Mouse (Mus musculus) duodenum, adult 2 months (tissue): ENCODE data around the gene Upk2. TPM values are rescaled to one million over a fixed set of nuclear protein-coding genes. Genes with fewer than 3 reads are reported as not detected.

Experiments
- polyA plus RNA-seq: library from polyadenylated mRNA; depleted of rRNA; stranded (reverse); fragments of >200 nt; gene quantifications from 2 replicates; pipeline ENCODE4 v1.2.3, GENCODE M21; 2012; ENCODE audit warnings: low replicate concordance; rRNA removed

Gene Upk2
- polyA plus RNA-seq: 0.22 and 0.28 TPM in 2 replicates

GRCm38 (mm10) chr9:44454891-44455220 is at the start of gene Upk2:
Gene Upk2 (minus strand): TSS chr9:44454976.

GRCm38 (mm10) chr9:44482552-44482951 is 27.8 kb upstream of the Upk2 start, which contains the start of gene Bcl9l:
Gene Bcl9l (plus strand): TSS chr9:44482825.

GRCm38 (mm10) chr9:44440961-44441360 is 13.8 kb downstream of the Upk2 start, which contains the start of gene Foxr1:
Gene Foxr1 (minus strand): TSS chr9:44441136.

GRCm38 (mm10) chr9:44418519-44419385 is 36.0 kb downstream of the Upk2 start, which contains the start of gene Ccdc84:
Gene Ccdc84 (minus strand): TSS chr9:44418569.

GRCm38 (mm10) chr9:44406906-44407751 is 47.6 kb downstream of the Upk2 start, which contains the start of the genes Rps25 and Trappc4:
Gene Rps25 (plus strand): TSS chr9:44407139.
Gene Trappc4 (minus strand): TSS chr9:44407600.

Other genes starting within 250 kb of the Upk2 start
- gene Cbl, start 220.9 kb downstream of the Upk2 start, polyA plus RNA-seq: 3.6 and 3.9 TPM in 2 replicates
- gene Ccdc153, start 214.3 kb downstream of the Upk2 start, polyA plus RNA-seq: not detected in 2 replicates
- 10.0 and 25.1 TPM in 2 replicates for gene Pdzd3, start 203.5 kb downstream of the Upk2 start, polyA plus RNA-seq
- gene Nlrx1, start 186.4 kb downstream of the Upk2 start, polyA plus RNA-seq: 4.2 and 5.8 TPM in 2 replicates
- gene Abcg4, start 166.4 kb downstream of the Upk2 start, polyA plus RNA-seq: 1.6 and 1.7 TPM in 2 replicates
- gene Hinfp, start 149.3 kb downstream of the Upk2 start, polyA plus RNA-seq: 14.2 and 16.9 TPM in 2 replicates
- gene C2cd2l, start 134.7 kb downstream of the Upk2 start, polyA plus RNA-seq: 158 and 249 TPM in 2 replicates
- 40.0 and 42.8 TPM in 2 replicates for gene Dpagt1, start 129.0 kb downstream of the Upk2 start, polyA plus RNA-seq
- 134 and 260 TPM in 2 replicates for gene H2afx, start 120.3 kb downstream of the Upk2 start, polyA plus RNA-seq
- gene Hmbs, start 110.7 kb downstream of the Upk2 start, polyA plus RNA-seq: 35.1 and 44.5 TPM in 2 replicates
- 13.9 and 17.1 TPM in 2 replicates for gene Vps11, start 93.3 kb downstream of the Upk2 start, polyA plus RNA-seq
- gene Hyou1, start 75.5 kb downstream of the Upk2 start, polyA plus RNA-seq: 42.8 and 52.8 TPM in 2 replicates
- 40.0 and 85.7 TPM in 2 replicates for gene Slc37a4, start 58.1 kb downstream of the Upk2 start, polyA plus RNA-seq
- gene Rps25, start 47.8 kb downstream of the Upk2 start, polyA plus RNA-seq: 30.8 and 41.9 TPM in 2 replicates
- gene Trappc4, start 47.4 kb downstream of the Upk2 start, polyA plus RNA-seq: 25.1 and 36.3 TPM in 2 replicates
- 15.0 and 16.9 TPM in 2 replicates for gene Ccdc84, start 36.4 kb downstream of the Upk2 start, polyA plus RNA-seq
- not detected in 2 replicates for gene Foxr1, start 13.8 kb downstream of the Upk2 start, polyA plus RNA-seq
- 29.3 and 33.5 TPM in 2 replicates for gene Bcl9l, start 27.8 kb upstream of the Upk2 start, polyA plus RNA-seq
- 0.46 and 1.6 TPM in 2 replicates for gene Cxcr5, start 106.9 kb upstream of the Upk2 start, polyA plus RNA-seq
- gene Ddx6, start 149.9 kb upstream of the Upk2 start, polyA plus RNA-seq: 3.0 and 3.7 TPM in 2 replicates
- 162 and 448 TPM in 2 replicates for gene Treh, start 218.3 kb upstream of the Upk2 start, polyA plus RNA-seq